Mouse (Mus musculus) olfactory bulb, adult 2 months (tissue): ENCODE results near the gene Rab44.

ENCODE experiments used
- CTCF ChIP-seq: fragments of 200-500 bp; IDR thresholded peaks from 2 replicates; pipeline ENCODE4 v1.5.1; 2012; ENCODE audit warnings: low read depth, mild to moderate bottlenecking, low read length, moderate library complexity; ENCODE audit not compliant: insufficient read depth
- POLR2A ChIP-seq: fragments of 200-500 bp; IDR thresholded peaks from 2 replicates; pipeline ENCODE4 v1.6.1; 2012; ENCODE audit warnings: mild to moderate bottlenecking, low read depth, low read length, moderate library complexity; ENCODE audit not compliant: insufficient read depth

GRCm38 (mm10) chr17:29165452-29165851 is 51.5 kb downstream of the Rab44 start:
- TF ChIP-seq CTCF (no peak), POLR2A (no peak)
